Mouse (Mus musculus): ENCODE data around the gene Kifc1.

Gene Kifc1

DNA sequence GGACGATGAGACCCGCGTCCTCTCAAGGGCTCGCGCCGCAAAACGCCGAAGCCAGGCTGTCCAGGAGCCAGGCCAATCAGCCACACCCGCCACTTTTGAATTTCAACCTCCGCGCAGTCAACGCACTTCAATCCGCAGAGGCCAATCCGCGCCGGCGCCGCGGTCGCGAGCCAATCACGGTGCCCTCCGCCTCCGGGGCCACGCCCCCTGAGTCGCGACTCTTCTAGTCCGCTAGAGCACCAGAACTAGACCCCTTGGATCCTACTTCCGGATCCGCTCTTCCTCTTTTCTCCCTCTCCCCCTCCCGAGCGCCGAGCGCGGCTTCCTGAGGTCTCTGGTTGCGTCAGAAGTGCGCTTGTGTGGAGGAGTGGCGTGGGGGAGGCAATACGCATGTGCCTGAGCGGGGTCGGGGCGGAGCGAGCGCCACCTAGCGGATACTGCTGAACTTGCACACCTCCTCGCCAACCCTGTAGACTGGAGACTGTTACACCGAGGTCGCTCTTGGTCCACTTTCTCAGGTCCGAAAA is at the start of gene Kifc1:
Gene Kifc1, minus strand, starts transcription at position 129 of the 527 bp plus-strand sequence.
- peak; percentile 100 for DNase-seq (ENCODE audit: low spot score in 2 of 2)

DNA sequence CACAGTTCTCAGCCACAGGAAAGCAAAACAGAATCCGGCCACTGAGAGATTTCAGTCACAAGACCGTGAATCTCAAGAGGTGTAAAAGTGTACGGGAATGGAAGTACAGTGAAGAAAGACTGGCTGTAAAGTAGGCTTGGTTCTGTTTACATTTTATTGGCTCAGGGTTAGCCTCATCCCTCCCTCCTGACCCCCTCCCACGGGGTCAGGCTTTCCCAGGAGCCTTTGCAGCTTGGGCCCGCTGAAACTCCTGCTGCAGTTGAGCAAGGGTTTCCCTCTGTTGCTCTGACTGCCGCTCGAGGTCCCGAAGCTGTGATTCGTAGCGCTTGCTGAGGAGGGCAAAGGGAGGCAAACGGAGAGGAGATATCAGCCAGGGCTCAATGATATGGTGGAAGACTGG is 48.3 kb upstream of the Kifc1 start:
- no peak for DNase-seq (ENCODE audit: low spot score in 2 of 2)

- DNase-seq (ENCODE audit: low spot score in 2 of 2), result no peak
These were observed 46.5 kb upstream of the Kifc1 start for GRCm38 (mm10) chr17:33936993-33937392.

GRCm38 (mm10) chr17:33935422-33936055 is 45.1 kb upstream of the Kifc1 start:
- no peak for DNase-seq (ENCODE audit: low spot score in 2 of 2)

GRCm38 (mm10) chr17:33932970-33933369 is 42.5 kb upstream of the Kifc1 start:
- no peak for DNase-seq (ENCODE audit: low spot score in 2 of 2)

DNA sequence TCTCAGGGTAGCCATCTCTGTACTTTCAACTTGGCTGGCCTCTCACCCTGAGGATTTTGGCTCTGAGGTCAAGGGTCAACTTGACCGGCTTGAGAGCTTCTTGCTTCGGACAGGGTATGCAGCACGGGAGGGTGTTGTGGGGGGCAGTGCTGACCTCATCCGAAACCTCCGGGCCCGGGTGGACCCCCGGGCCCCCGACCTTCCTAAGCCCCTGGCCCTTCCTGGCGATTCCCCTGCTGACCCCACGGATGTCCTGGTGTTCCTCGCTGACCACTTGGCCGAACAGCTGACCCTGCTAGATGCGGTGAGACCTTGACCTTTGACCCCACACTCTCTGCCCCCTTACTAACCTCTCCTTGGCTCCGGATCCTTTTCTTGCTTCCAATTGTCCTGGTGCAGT is 42.0 kb upstream of the Kifc1 start:
- no peak for DNase-seq (ENCODE audit: low spot score in 2 of 2)

GRCm38 (mm10) chr17:33931947-33932346 is 41.5 kb upstream of the Kifc1 start:
- DNase-seq (ENCODE audit: low spot score in 2 of 2), result peak in 1 of 2 experiments; percentile 13

DNA sequence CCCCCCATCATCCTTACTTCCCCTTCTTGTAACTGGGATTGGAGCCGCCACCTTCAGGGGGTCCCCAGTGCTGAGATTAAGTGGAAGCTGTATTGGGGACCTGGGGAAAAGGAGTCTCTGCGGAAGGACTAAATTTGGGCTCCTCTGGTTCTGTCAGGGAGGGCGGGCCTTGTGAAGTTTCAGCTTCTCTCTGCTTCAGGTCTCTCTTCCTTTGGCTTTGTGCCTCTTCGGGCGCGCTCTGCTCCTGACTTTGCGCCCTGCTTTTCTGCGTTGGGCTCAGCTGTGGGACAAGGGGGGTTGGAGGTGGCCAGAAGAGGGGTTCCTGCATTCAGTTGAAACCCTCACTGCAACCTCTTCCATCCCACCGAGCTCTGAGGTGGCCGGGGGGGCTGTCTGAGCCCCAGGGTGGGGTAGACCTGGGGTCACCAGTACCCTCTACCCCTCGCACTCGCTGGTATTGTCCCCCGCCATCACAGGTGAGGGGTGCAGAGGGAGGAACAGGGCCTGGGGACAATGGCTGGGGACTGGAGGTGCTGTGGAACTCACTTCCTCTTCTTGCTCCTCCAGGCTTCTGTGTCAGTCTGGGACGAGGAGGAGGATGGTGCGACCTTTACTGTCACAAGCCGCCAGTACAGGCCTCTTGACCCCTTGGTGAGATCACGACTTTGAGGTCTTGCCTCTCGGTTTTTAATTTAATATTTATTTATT is 40.9 kb upstream of the Kifc1 start:
- DNase-seq (ENCODE audit: low spot score in 2 of 2), result no peak

DNA sequence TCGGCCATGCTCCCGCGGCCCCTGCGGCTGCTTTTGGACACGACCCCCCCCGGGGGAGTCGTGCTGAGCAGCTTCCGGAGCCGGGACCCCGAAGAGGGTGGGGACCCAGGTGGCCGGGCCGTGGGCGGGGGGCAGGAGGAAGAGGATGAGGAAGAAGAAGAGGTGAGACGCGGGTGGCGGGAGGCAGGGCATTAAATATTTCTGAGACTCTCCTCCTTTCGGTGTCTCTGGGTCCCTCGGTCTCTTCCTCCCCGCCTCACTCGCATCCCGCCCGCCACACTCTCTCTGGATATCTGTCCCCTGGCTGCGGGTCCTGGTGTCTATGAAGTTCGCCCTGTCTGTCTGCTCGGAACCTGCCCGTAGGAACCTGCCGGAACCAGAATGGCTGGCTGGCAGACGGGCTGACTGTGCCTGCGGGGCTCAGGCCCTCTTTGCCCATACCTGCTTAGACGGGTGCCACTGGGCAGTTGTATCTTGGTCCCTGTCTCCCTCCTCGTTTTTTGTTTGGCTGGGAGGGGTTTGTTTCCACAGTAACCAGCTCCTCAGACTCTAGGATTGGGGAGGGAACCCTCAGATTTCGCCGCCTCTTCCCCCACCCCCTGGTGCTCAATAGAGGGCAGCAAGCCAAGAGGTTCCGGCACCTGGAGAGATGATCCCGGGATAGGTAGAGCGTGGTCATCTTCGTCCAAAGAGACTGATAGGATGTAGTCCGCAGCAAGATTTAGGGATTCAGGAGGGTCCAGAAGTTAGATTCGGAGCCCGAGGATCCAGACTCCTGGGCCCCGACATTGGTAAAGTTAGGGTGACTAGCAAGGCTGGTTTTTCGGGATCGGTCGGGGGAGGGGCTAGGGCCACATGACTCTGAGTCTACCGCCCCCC is 40.1 kb upstream of the Kifc1 start:
- DNase-seq (ENCODE audit: low spot score in 2 of 2), result peak in 1 of 2 experiments; percentile 62

DNA sequence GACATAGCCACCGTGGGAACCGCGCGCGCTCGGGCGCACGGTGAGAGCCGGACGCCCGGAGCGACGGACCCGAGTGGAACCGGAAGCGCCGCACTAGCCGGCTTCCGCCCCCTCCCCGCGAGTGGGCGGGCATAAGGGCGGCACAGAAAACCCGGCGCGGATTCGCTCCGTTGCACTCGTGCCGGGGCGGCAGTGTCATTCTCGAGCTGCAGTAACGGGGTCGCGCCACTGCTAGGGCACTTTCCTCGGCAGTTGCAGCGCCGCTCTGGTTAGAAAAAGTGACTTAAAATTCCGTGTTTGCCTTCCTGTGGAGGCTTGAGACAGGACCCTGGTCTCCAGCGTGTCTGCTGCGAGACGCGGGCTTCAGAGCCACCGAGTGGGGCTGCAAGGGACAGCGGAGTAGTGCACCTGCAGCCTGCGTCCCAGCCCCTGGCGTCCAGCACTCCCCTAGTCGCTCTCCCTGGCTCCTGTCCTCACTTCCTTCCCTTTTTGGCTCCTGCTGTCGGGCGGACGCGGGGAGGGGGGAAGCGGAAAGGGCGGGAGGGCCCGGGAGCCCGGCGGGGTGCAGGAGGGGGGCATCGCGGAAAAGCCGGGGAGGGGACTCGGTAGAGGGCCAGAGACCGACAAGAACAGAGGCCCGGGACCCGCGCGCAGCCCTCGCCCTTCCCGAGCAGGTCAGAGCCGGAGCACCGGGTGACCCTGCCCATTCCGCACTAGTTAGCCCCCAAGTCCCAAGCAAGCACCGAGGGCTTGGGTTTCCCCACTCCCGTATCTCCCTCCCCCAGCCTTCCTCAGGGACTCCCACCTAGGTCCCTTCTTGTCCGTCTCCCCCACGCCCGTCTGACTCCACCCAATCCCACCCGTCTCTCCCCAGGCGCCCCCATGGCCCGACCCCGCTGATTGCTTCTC is 39.2 kb upstream of the Kifc1 start, which contains the start of gene Rgl2:
Gene Rgl2, plus strand, starts transcription at position 173 of the 909 bp plus-strand sequence.
- DNase-seq (ENCODE audit: low spot score in 2 of 2), result peak; percentile 90 to 94

GRCm38 (mm10) chr17:33928251-33928947 is 37.9 kb upstream of the Kifc1 start:
- no peak for DNase-seq (ENCODE audit: low spot score in 2 of 2)

GRCm38 (mm10) chr17:33926207-33926932 is 35.9 kb upstream of the Kifc1 start:
- DNase-seq (ENCODE audit: low spot score in 2 of 2), result no peak

- DNase-seq (ENCODE audit: low spot score in 2 of 2), result no peak
These were observed 35.1 kb upstream of the Kifc1 start for GRCm38 (mm10) chr17:33925406-33926116.

- no peak for DNase-seq (ENCODE audit: low spot score in 2 of 2)
These were observed 34.3 kb upstream of the Kifc1 start for GRCm38 (mm10) chr17:33924577-33925283.

DNA sequence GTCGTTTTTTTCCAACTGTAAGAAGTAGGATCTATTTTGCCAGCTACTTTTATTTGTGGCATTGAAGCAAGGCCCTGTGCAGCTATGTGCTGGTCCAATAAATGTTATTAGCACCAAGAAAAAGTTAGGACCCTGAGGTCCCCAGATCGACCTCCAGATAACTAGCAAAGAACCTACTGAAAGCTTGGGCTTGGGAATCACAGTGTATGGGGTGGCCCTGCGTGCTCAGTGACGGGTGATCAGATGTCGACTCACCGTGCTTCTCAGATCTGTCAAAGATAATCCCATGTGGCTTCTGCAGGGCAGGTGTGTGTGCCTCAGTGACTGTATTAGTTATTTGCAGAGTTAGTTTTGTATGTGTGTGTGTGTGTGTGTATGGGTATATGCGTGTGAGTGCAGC is 30.9 kb upstream of the Kifc1 start:
- no peak for DNase-seq (ENCODE audit: low spot score in 2 of 2)

DNA sequence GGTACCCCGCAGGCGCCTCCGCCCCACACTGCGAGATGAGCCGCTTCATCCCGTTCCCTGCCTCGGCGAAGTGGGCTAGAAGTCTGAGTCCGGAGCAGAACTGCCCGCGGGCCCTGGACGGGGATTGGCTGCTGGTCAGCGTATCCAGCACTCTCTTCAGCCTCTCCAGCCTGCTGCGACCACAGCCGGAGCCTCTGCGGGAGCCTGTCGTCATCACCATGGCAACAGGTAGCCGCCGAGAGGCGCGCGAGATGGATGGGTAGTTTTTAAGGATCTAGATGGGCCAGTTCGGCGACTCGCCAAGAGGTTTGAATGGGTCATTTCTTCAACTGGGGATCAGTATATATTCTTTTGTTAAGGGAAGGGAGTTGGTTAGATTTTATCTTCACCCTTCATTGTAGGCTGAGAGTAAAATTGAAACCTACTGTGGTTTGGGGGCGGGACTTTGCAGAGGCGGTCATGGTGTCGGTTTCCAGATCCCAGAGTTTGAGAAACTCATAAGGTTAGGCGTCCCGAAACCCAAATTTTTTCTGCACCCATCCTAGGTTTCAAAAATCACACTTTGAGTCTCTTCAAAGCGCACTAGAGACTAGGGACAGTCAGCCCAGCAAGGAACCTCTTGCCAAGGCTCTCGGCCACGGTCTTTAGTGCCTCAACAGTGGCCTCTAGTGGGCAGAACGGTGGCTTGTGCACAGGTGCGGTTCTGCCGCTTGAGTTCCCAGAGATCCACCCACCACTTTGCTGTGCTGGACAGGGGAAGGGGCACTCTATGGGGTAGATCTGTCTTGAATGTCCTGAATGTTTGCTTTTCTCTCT is 30.0 kb upstream of the Kifc1 start:
- peak; percentile 66 to 74 for DNase-seq (ENCODE audit: low spot score in 2 of 2)
